Mouse (Mus musculus): ENCODE results near the gene Pheta1. TPM values are rescaled to one million over a fixed set of nuclear protein-coding genes. Genes with fewer than 3 reads are reported as not detected.

Gene Pheta1
- polyA plus RNA-seq, 1 experiment from 2014 or later = 3.7 TPM

DNA sequence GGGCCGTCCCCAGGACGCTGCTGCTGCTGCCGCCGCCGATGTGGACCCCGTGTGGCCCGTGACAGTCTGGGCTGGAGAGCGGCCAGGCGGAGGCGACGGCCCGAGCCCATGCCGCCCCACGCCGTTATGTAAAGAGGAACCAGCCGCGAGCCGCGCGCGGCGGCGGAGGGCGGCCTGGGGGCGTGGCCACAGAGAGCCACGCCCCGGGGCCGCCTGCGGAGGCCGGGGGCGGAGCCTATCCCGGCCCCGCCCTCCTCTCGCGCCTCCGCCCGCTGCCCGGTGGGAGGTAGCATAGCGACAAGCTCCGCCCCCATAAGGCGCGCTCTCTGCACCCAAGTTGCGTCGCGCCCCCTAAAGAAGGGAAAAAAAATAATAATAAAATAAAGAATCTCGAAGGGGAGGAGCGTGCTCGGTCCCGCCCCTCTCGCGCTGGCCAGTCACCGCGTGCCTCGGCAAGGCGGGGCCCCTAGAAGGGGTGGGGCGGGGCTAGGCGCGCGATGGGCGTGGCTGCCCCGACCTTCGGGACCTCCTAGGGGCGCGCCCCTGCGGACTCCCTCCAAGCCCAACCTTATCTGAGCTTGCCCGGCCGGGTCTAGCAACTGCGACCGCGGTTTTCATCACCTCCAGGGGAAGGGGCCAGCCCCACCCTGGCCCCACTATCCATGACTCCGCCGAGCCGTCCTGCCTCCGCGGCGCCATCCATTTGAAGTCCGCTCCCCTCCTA lies 11.9 kb upstream of the Pheta1 start:
- 0 out of 2 replicates have a peak, but pooled peaks cover 3% of the 10 kb centered on the region for H3K36me3 ChIP-seq
- peak overlapping the region; percentile 88 for H3K4me3 ChIP-seq (replicated peaks)
- H3K4me1 ChIP-seq (replicated peaks) = peaks cover 77% of the 10 kb centered on the region
- H3K9ac ChIP-seq = peak overlapping the region; percentile 89
- peaks cover 14% of the 10 kb centered on the region for H3K27me3 ChIP-seq
- under 1% methylated on average over 67 of the region's 77 CpGs for WGBS (ENCODE audit: insufficient replicate concordance)
- DNase-seq (peak; percentile 92), ATAC-seq (ENCODE audit: low read depth) (peak; percentile 84)
- H3K27ac ChIP-seq = peak overlapping the region; percentile 90
- H3K4me2 ChIP-seq = peak overlapping the region; percentile 98
- H3K9me3 ChIP-seq (replicated peaks) = no peaks in the 10 kb centered on the region

DNA sequence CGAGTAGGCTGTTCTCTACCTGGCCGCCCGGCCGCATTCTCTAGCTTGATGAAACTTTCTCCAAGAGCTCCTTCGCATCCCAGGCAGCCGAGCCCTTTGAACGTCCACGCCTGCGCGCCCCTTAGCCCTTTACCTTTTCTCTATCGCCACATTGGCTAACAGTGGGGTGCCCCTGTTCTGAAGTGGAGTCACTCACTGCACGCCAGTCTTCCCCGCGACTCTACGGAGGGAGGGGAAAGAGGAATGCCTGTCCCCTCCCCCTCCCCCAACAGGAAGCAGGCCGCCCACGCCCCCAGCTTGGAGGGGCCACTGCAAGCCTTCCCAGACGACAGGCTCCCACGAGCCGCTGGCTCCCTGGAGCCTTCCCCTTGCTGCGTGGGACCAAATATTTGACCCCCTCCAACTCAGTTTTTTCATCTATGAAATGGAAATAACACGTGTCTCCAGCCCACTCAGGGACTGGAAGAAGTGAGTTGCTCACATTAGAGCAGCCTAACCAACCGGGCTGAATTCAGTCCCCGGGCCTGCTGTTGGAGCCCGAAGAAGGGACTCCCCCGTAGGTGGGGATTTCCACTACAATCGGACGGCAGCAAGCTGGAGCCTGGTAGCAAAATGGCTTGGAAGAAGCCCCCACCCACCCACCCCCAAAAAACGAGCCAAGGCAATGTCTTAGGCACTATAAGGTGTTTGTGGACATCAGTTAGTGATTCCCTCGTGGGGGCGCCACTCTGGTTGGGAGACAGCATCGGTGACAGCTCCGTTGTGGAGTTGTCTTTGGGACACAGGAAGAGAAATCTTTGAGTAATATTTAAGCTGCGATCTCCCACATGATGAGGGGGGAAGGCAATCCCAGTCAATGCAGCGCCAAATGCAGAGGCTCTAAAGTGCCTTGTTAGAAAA lies 11.1 kb upstream of the Pheta1 start, which contains the start of gene Sh2b3:
Gene Sh2b3 (minus strand): TSS at position 206 of the 900 bp plus-strand sequence.
- Histone ChIP-seq H3K4me3 (replicated peaks) (peak within 1 kb of the TSS; percentile 88), H3K4me1 (replicated peaks) (peaks cover 77% of the 10 kb centered on the region), H3K4me2 (peak within 1 kb of the TSS; percentile 98), H3K9ac (peak within 1 kb of the TSS; percentile 89), H3K36me3 (no peaks in the 10 kb centered on the region), H3K27me3 (peaks cover 14% of the 10 kb centered on the region), H3K9me3 (replicated peaks) (no peaks in the 10 kb centered on the region), H3K27ac (peak within 1 kb of the TSS; percentile 90)
- ATAC-seq (ENCODE audit: low read depth) (peak; percentile 21), DNase-seq (no peak)
- 1% methylated on average over 35 of the region's 35 CpGs for WGBS (ENCODE audit: insufficient replicate concordance)

DNA sequence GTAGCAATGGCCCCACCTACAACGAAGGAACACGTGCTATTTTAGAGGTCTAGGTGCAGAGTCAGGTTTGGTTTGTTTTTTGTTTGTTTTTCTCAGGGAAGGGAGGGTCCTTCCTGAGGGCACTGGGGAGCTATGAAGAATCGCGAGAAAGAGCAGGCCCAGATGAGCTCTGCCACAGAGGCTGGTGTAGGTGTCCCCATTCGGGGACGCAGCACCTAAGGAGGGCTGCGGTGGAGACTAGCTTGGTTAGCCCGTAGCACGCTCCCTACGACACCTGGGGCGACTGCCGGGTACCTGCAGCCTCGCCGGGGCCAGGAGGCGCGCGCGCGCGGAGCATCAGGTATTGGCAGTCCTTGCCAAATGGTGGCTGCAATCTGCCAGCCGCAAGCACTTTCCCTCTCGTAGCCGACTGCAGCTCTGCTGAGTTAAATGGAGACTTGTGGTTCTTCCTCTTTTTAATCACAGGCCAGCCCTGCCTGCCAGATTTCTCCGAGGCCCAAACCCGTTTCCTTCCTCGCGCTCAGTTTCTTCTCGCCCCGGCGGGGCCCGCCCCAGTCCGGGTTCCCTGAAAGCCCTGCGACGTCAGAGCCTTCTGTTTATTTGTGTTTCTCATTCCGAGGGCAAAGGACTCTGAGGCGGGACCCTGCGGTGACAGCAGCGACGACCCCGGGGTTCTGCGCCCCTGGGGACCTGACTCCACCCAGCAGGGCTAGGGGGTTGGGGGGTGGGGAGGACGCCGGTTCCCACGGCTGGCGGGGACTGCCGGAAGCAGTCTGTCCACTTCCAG lies 10.2 kb upstream of the Pheta1 start:
- WGBS (ENCODE audit: insufficient replicate concordance) = under 1% methylated on average over 46 of the region's 46 CpGs
- no peaks in the 10 kb centered on the region for H3K9me3 ChIP-seq (replicated peaks)
- peak overlapping the region; percentile 85 for H3K27ac ChIP-seq
- peak overlapping the region; percentile 98 for H3K4me2 ChIP-seq
- no peak for ATAC-seq (ENCODE audit: low read depth)
- H3K4me1 ChIP-seq (replicated peaks) = peaks cover 77% of the 10 kb centered on the region
- DNase-seq = no peak
- H3K27me3 ChIP-seq = peaks cover 20% of the 10 kb centered on the region
- peak overlapping the region; percentile 88 for H3K4me3 ChIP-seq (replicated peaks)
- H3K9ac ChIP-seq = peak overlapping the region; percentile 76
- H3K36me3 ChIP-seq = no peaks in the 10 kb centered on the region

DNA sequence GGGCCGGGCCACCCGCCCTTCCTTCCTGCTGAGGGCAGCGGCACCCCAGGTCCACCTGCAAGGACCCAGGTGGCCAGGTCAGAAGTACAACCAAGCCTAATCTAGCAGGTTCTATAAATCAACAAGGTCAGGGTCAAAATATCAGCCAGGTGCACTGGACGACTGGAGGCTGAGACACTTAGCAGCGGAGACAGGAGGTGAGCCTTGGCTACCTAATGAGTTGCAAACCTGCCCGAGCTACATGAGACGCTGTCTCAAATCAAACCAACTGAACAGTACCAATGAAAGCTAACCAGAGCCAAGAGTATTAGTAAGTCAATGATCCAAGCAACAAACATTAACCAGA lies 9.7 kb upstream of the Pheta1 start:
- Histone ChIP-seq H3K4me2 (peak overlapping the region; percentile 98), H3K36me3 (no peaks in the 10 kb centered on the region), H3K27me3 (peaks cover 25% of the 10 kb centered on the region), H3K9ac (peak overlapping the region; percentile 76), H3K27ac (peak overlapping the region; percentile 85), H3K9me3 (replicated peaks) (no peaks in the 10 kb centered on the region), H3K4me3 (replicated peaks) (peak overlapping the region; percentile 88), H3K4me1 (replicated peaks) (peaks cover 76% of the 10 kb centered on the region)
- no peak for DNase-seq
- no peak for ATAC-seq (ENCODE audit: low read depth)
- WGBS (ENCODE audit: insufficient replicate concordance) = 34% methylated on average over 7 of the region's 7 CpGs

DNA sequence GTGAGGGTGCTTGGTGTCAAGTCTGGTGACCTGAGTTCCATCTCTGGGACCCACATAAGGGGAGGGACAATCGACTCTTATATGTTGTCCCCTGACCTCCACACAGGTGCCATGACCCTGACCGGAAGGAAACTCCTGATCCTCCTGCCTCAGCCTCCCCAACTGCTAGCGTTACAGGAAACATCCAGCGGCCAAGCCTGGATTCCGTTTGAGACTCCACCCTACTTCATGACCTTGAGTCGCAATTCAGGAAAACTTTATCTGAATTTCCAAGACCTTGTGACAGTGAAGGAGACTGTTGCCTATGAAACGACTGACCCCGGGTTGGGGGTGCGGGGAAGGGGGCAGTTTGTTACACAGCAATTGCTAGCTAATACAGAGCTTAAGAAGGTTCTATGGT lies 7.3 kb upstream of the Pheta1 start:
- ATAC-seq (ENCODE audit: low read depth) (no peak), DNase-seq (no peak)
- no peaks in the 10 kb centered on the region for H3K9me3 ChIP-seq (replicated peaks)
- H3K4me3 ChIP-seq (replicated peaks) = no peak overlapping the region
- no peak overlapping the region for H3K4me2 ChIP-seq
- no peaks in the 10 kb centered on the region for H3K36me3 ChIP-seq
- H3K9ac ChIP-seq = no peak overlapping the region
- no peak overlapping the region for H3K27ac ChIP-seq
- peaks cover 59% of the 10 kb centered on the region for H3K4me1 ChIP-seq (replicated peaks)
- 87% methylated on average over 9 of the region's 9 CpGs for WGBS (ENCODE audit: insufficient replicate concordance)
- peaks cover 42% of the 10 kb centered on the region for H3K27me3 ChIP-seq

DNA sequence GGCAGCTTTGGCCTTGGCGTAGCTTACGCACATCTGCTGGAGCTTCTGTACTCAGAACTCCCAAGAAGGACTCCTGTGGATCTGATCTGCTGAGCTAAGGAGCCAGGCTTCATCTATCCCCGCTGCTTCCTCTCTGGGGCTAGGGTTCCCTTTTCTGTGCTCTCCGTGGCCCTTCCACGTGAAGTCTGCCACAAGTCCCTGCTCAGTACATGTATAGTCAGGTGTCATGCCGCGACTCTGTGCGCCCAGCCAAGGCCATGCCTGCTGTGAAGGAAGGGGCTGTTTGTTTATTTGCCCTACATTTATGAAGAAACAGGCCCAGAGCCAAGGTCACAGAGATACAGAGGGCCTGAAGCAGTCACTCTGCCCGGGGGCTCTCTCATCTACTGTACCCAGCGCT lies 6.8 kb upstream of the Pheta1 start:
- WGBS (ENCODE audit: insufficient replicate concordance) = 41% methylated on average over 10 of the region's 10 CpGs
- Histone ChIP-seq H3K27me3 (peaks cover 42% of the 10 kb centered on the region), H3K27ac (no peak overlapping the region), H3K4me2 (peak overlapping the region; percentile 89), H3K4me3 (replicated peaks) (no peak overlapping the region), H3K9ac (peak overlapping the region; percentile 75), H3K4me1 (replicated peaks) (peaks cover 55% of the 10 kb centered on the region), H3K36me3 (no peaks in the 10 kb centered on the region), H3K9me3 (replicated peaks) (no peaks in the 10 kb centered on the region)
- no peak for ATAC-seq (ENCODE audit: low read depth)
- DNase-seq = no peak

DNA sequence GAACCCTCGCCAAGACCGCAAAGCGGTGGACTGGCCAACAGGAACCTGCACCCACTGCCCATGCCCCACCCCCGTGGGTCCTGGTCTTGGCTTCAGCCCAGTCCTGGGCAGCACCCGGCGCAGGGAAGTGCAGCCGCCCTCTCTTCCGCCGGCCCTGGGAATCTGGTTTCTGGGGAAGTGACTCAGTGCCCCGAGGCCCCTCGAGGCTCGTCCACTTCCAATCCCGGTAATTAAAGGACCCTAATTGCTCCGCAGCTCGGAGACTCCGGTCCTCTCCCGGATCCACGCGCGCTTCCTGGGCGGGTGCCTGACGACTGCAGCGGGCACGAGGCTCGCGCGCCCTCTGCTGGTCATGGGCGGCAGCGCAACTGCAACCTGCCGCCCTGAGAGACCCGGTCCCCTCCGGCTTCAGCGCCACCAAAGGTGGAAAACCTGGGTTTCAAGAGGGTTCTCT lies 6.1 kb upstream of the Pheta1 start:
- Histone ChIP-seq H3K4me3 (replicated peaks) (peak overlapping the region; percentile 63), H3K4me1 (replicated peaks) (peaks cover 50% of the 10 kb centered on the region), H3K9me3 (replicated peaks) (no peaks in the 10 kb centered on the region), H3K4me2 (peak overlapping the region; percentile 89), H3K9ac (peak overlapping the region; percentile 75), H3K36me3 (no peaks in the 10 kb centered on the region), H3K27me3 (peaks cover 39% of the 10 kb centered on the region), H3K27ac (no peak overlapping the region)
- ATAC-seq (ENCODE audit: low read depth) (peak; percentile 68), DNase-seq (peak; percentile 71)
- under 1% methylated on average over 33 of the region's 33 CpGs for WGBS (ENCODE audit: insufficient replicate concordance)

DNA sequence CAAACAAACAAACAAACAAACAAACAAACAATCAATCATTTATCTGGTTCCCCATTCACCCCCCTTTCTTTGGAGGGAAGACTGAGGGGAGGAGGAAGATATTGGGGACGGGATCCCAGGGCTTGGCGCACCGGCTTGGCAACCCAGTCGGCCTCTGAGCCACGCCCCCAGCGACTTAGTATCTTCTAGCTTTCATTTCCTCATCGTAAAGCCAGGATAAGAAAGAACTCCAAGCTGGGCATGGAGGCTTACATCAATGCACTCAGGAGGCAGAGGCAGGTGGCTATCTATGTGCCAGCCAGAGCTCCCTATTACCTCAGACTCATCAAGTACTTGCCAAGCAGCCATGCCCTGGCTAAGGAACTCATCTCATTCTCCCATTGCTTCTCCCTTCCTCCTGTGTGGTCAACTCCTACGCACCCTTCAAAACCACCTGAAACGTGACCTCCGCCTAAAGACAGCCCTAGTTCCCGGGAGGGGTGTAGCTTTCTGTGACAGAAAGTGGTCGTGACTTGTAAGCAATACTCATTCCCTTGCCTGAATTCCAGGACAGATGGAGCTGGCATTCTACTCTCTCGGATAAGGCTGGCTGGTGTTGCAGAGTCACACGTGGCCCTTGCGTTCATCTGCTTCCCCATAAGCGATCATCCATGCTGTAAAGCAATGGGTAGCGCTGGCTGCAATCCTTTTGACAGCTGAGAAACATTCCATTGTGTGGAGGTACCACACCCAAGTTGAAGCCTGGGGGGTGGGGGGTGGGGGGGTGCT lies 5.5 kb upstream of the Pheta1 start:
- no peak overlapping the region for H3K27ac ChIP-seq
- peaks cover 36% of the 10 kb centered on the region for H3K27me3 ChIP-seq
- H3K4me3 ChIP-seq (replicated peaks) = peak overlapping the region; percentile 63
- H3K4me2 ChIP-seq = peak overlapping the region; percentile 89
- H3K9ac ChIP-seq = peak overlapping the region; percentile 75
- ATAC-seq (ENCODE audit: low read depth) (no peak), DNase-seq (no peak)
- no peaks in the 10 kb centered on the region for H3K36me3 ChIP-seq
- H3K4me1 ChIP-seq (replicated peaks) = peaks cover 50% of the 10 kb centered on the region
- H3K9me3 ChIP-seq (replicated peaks) = no peaks in the 10 kb centered on the region
- WGBS (ENCODE audit: insufficient replicate concordance) = 14% methylated on average over 17 of the region's 17 CpGs

DNA sequence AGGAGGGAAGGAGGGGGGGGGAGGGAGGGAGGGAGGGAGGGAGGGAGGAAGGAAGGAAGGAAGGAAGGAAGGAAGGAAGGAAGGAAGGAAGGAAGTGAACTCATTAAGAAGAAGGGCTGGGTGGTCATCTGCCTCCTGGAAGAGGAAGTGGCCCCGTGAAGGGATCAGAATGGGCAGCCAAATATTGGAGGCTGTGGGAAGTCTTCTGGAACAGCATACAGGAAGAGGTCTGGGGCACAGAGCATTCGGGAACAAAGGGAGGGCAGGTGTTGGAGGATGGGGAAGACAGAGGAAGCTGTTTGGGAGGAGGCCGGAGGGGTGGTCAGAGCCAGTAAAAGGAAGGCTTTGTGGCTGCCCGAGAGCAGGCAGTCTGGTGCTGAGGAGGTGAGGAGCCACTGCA lies 3.4 kb upstream of the Pheta1 start:
- DNase-seq = no peak
- Histone ChIP-seq H3K27me3 (peaks cover 27% of the 10 kb centered on the region), H3K4me1 (replicated peaks) (peaks cover 53% of the 10 kb centered on the region), H3K36me3 (no peaks in the 10 kb centered on the region), H3K4me3 (replicated peaks) (no peak overlapping the region), H3K9ac (no peak overlapping the region; the same call in 1 of the 2 replicates), H3K27ac (no peak overlapping the region), H3K4me2 (0 out of 2 replicates have a peak overlapping the region, but pooled peaks have one; percentile 6), H3K9me3 (replicated peaks) (no peaks in the 10 kb centered on the region)
- WGBS (ENCODE audit: insufficient replicate concordance) = 9% methylated on average over 4 of the region's 4 CpGs
- no peak for ATAC-seq (ENCODE audit: low read depth)

DNA sequence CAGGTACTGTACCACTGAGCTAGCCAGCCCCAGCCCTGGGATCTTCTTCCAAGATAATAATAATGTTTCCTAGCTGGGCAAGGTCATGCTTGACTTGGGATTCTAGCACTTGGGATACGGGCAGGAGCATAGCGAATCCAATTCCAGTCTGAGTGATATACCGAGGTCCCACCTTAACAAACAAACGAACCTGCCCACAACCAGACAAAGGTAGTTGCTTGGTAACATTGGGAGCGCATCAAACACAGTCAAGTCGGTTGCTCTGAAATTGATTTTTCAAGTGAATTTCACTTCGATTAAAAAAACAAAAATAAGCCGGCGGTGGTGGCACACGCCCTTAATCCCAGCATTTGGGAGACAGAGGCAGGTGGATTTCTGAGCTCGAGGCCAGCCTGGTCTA lies 2.5 kb upstream of the Pheta1 start:
- no peaks in the 10 kb centered on the region for H3K9me3 ChIP-seq (replicated peaks)
- H3K9ac ChIP-seq = no peak overlapping the region
- peaks cover 63% of the 10 kb centered on the region for H3K4me1 ChIP-seq (replicated peaks)
- DNase-seq = no peak
- 69% methylated on average over 11 of the region's 11 CpGs for WGBS (ENCODE audit: insufficient replicate concordance)
- ATAC-seq (ENCODE audit: low read depth) = no peak
- no peak overlapping the region for H3K4me3 ChIP-seq (replicated peaks)
- H3K27ac ChIP-seq = no peak overlapping the region
- no peak overlapping the region for H3K4me2 ChIP-seq
- H3K27me3 ChIP-seq = peaks cover 27% of the 10 kb centered on the region
- 0 out of 2 replicates have a peak, but pooled peaks cover 4% of the 10 kb centered on the region for H3K36me3 ChIP-seq
